Mouse (Mus musculus) thymus, adult 2 months (tissue): Measurements from ENCODE around the gene B9d2. TPM values are rescaled to one million over a fixed set of nuclear protein-coding genes. Genes with fewer than 3 reads are reported as not detected.
A peak's percentile ranks its signal among the peaks of the same experiment; 100 is the strongest.

Experiments
- DNase-seq: peaks from one replicate; pipeline ENCODE4 v3.0.0; 2021
- H3K27ac ChIP-seq: fragments of 200-500 bp; 2 replicates; pipeline ENCODE4 v1.5.1; 2012; ENCODE audit warnings: low read length, control low read depth; ENCODE audit not compliant: control insufficient read depth, insufficient read depth
- H3K27me3 ChIP-seq: fragments of 200-500 bp; 2 replicates; pipeline ENCODE4 v1.6.1; 2012; ENCODE audit warnings: mild to moderate bottlenecking, low read length, moderate library complexity, mixed read lengths; ENCODE audit not compliant: control insufficient read depth, insufficient read depth
- H3K36me3 ChIP-seq: fragments of 200-500 bp; 2 replicates; pipeline ENCODE4 v1.6.1; 2012; ENCODE audit warnings: mild to moderate bottlenecking, low read length, moderate library complexity; ENCODE audit not compliant: control insufficient read depth, insufficient read depth
- H3K4me1 ChIP-seq: fragments of 200-500 bp; replicated peaks from 2 replicates; pipeline ENCODE4 v1.6.1; 2012; ENCODE audit warnings: low read length; ENCODE audit not compliant: control insufficient read depth, insufficient read depth
- H3K4me3 ChIP-seq: fragments of 200-500 bp; 2 replicates; pipeline ENCODE4 v1.5.1; 2012; ENCODE audit warnings: mild to moderate bottlenecking, low read length, control low read depth, moderate library complexity; ENCODE audit not compliant: control insufficient read depth, insufficient read depth
- CTCF ChIP-seq: fragments of 200-500 bp; IDR thresholded peaks from 2 replicates; pipeline ENCODE4 v1.5.1; 2012; ENCODE audit warnings: mild to moderate bottlenecking, control low read depth, low read length, moderate library complexity, borderline replicate concordance; ENCODE audit not compliant: control insufficient read depth, poor library complexity, insufficient read depth; ENCODE audit errors: extremely low read depth
- POLR2A ChIP-seq: fragments of 200-500 bp; IDR thresholded peaks from 2 replicates; pipeline ENCODE4 v1.6.1; 2012; ENCODE audit warnings: mild to moderate bottlenecking, low read length, control low read depth, moderate library complexity; ENCODE audit not compliant: control insufficient read depth, poor library complexity, insufficient read depth; ENCODE audit errors: extremely low read depth
- WGBS: fragments of 180-500 bp; shearing (Covaris S2); methylation state at CpG from one replicate; pipeline ENCODE4 v1.1.7; 2018; 5-methylcytosine and 5-hydroxymethylcytosine counted together
- polyA plus RNA-seq: library from polyadenylated mRNA; depleted of rRNA; stranded (reverse); fragments of >200 nt; gene quantifications from 2 replicates; pipeline ENCODE4 v1.2.3, GENCODE M21; 2012

The B9d2 gene
- polyA plus RNA-seq, 1 experiment: 164 TPM

GRCm38 (mm10) chr7:25657785-25658184 lies 22.8 kb upstream of the B9d2 start:
- DNase-seq: no peak
- no peak overlapping the region for H3K27ac ChIP-seq
- H3K27me3 ChIP-seq: no peaks in the 10 kb centered on the region
- H3K36me3 ChIP-seq: no peaks in the 10 kb centered on the region
- TF ChIP-seq POLR2A: no peak
- TF ChIP-seq CTCF: no peak
- peak overlapping the region; percentile 62; the same call in 1 of the 2 replicates for H3K4me3 ChIP-seq
- peaks cover 8% of the 10 kb centered on the region for H3K4me1 ChIP-seq
- WGBS: 41% methylated on average over 10 of the region's 10 CpGs

DNA sequence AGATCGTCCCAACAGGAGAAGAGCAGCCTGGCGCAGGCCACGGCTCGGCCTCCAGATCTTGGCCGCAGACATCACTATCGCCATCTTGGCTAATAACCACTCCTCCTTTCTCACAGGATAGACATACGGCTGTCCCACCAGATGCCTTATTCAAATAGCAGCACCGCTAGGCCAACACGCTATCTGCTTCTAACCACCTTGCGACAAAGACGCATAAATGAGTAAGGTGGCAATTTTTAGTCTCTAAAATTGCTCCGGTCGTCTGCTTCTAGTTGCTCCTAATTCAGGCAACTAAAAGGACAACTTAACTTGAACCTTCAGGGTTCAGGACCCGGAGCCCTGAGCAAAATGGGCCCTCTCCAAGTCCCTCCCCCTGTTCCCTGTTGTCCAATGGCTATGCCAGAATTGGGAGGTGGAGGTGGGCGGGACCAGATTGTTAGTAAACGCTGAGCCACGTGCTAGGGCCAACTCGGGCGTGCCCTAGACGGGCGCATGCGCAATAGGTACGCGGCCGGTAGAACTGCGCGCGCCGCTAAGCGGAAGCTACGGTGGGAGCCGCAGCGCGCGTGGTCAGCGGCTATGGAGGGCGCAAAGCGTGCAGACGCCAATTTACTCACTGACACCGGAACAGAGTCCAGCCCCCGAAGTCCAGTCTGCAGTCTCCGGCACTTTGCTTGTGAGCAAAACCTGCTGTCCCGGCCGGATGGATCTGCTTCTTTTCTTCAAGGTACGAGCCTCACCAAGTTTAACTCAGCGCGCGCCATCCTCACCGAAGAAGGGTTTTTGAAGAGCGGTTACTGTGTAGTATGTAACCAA lies 21.7 kb upstream of the B9d2 start, which contains the start of the genes Bckdha and Exosc5:
Gene Bckdha (minus strand): TSS at position 325 of the 816 bp plus-strand sequence.
Gene Exosc5 (plus strand): TSS at position 508 of the 816 bp plus-strand sequence.
- TF ChIP-seq CTCF: peak; percentile 60; the same call in 1 of the 2 replicates
- peak; percentile 70; the same call in 1 of the 2 replicates for TF ChIP-seq POLR2A
- WGBS: under 1% methylated on average over 50 of the region's 50 CpGs
- Histone ChIP-seq H3K4me1 (peaks cover 8% of the 10 kb centered on the region), H3K4me3 (peak within 1 kb of the TSS; percentile 88), H3K27me3 (no peaks in the 10 kb centered on the region), H3K27ac (no peak within 1 kb of the TSS), H3K36me3 (no peaks in the 10 kb centered on the region; the same call in 1 of the 2 replicates)
- DNase-seq: peak; percentile 99

DNA sequence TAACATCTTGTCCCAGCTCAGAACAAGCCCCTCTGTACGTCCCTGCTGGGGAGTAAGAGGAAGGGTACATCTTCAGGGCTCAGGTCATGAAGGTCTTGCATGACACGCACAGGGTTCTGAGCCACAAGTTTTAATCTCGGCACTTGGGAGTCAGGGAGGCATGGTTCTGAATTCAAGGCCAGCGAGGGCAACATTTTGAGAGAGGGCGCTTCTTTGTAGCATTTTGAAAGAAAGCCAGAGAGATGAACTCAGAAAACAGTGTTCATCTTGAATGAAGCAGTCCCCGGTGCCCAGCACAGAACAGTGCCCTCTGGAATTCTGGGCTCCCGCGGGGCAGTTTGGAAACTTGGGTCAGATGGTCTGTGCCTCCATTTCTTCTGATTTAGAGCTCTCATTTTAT lies 14.2 kb upstream of the B9d2 start:
- Histone ChIP-seq H3K27ac (no peak overlapping the region), H3K36me3 (peaks cover 39% of the 10 kb centered on the region), H3K4me3 (no peak overlapping the region), H3K4me1 (no peaks in the 10 kb centered on the region), H3K27me3 (no peaks in the 10 kb centered on the region)
- no peak for DNase-seq
- TF ChIP-seq POLR2A (no peak), CTCF (no peak)
- WGBS: 98% methylated on average over 8 of the region's 8 CpGs

DNA sequence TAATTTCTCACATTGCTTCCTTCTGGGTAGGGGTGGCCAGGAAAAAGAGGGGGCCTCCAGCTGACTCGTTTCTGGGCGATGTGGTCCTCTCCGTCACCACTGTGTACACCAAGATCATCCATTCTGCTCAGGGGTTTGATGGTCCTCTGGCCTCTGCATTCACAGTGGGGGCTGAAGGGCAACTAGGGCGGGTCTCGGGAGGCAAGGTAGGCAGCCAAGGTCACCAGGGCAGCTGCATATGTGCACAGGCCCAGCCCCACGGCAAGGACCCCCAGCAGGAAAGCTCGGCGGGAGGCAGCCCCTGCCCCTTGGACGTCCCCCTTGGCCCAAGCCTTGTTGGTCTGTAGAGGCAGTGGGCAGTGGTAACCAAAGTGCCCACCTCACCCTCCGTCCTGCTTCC lies 11.4 kb upstream of the B9d2 start:
- no peaks in the 10 kb centered on the region for H3K27me3 ChIP-seq
- TF ChIP-seq CTCF: no peak
- H3K4me1 ChIP-seq: peaks cover under 1% of the 10 kb centered on the region; the same call in 1 of the 2 replicates
- 96% methylated on average over 10 of the region's 10 CpGs for WGBS
- DNase-seq: no peak
- no peak overlapping the region for H3K4me3 ChIP-seq
- peaks cover 38% of the 10 kb centered on the region for H3K36me3 ChIP-seq
- H3K27ac ChIP-seq: no peak overlapping the region

DNA sequence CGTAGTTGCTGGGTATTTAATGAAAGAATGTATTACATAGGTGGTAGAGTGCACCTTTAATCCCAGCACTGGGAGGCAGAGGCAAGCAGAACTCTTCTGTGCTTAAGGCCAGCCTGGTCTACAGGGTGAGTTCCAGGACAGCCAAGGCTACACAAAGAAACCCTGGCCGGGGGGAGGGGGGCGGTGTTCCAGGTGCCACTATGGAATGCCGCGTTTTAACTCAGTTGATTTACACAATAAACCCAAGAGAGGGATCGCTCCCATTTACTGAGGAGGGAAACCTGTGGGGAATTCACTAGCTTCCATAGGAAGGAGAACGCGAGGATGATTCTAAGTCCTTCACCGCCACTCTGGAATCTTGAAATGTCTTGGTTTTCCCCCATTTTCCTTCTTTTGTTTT lies 10.9 kb upstream of the B9d2 start:
- H3K27me3 ChIP-seq: no peaks in the 10 kb centered on the region; the same call in 1 of the 2 replicates
- 92% methylated on average over 9 of the region's 9 CpGs for WGBS

GRCm38 (mm10) chr7:25670096-25670495 lies 10.5 kb upstream of the B9d2 start:
- no peak overlapping the region for H3K4me3 ChIP-seq
- no peak overlapping the region for H3K27ac ChIP-seq
- 96% methylated on average over 4 of the region's 4 CpGs for WGBS
- H3K36me3 ChIP-seq: peaks cover 30% of the 10 kb centered on the region
- TF ChIP-seq CTCF (no peak), POLR2A (no peak)
- H3K27me3 ChIP-seq: no peaks in the 10 kb centered on the region; the same call in 1 of the 2 replicates
- no peak for DNase-seq
- peaks cover 10% of the 10 kb centered on the region for H3K4me1 ChIP-seq

More for the DNA sequence above, 10.9 kb upstream of the B9d2 start:
- DNase-seq: no peak
- no peak for TF ChIP-seq CTCF
- TF ChIP-seq POLR2A: no peak
- no peak overlapping the region for H3K27ac ChIP-seq
- H3K4me3 ChIP-seq: no peak overlapping the region
- H3K4me1 ChIP-seq: peaks cover 5% of the 10 kb centered on the region
- H3K36me3 ChIP-seq: peaks cover 33% of the 10 kb centered on the region

GRCm38 (mm10) chr7:25671686-25672085 lies 8.9 kb upstream of the B9d2 start:
- Histone ChIP-seq H3K4me1 (peaks cover 10% of the 10 kb centered on the region), H3K27ac (no peak overlapping the region), H3K4me3 (no peak overlapping the region), H3K27me3 (no peaks in the 10 kb centered on the region; the same call in 1 of the 2 replicates), H3K36me3 (peaks cover 14% of the 10 kb centered on the region)
- TF ChIP-seq POLR2A: no peak
- no peak for TF ChIP-seq CTCF
- WGBS: 95% methylated on average over 2 of the region's 2 CpGs
- no peak for DNase-seq
